Mouse (Mus musculus): ENCODE data around the gene Glis1.

Glis1 gene

GRCm38 (mm10) chr4:107452266-107453015 lies 18.1 kb downstream of the Glis1 start:
- no peak for DNase-seq (ENCODE audit: low spot score)

DNA sequence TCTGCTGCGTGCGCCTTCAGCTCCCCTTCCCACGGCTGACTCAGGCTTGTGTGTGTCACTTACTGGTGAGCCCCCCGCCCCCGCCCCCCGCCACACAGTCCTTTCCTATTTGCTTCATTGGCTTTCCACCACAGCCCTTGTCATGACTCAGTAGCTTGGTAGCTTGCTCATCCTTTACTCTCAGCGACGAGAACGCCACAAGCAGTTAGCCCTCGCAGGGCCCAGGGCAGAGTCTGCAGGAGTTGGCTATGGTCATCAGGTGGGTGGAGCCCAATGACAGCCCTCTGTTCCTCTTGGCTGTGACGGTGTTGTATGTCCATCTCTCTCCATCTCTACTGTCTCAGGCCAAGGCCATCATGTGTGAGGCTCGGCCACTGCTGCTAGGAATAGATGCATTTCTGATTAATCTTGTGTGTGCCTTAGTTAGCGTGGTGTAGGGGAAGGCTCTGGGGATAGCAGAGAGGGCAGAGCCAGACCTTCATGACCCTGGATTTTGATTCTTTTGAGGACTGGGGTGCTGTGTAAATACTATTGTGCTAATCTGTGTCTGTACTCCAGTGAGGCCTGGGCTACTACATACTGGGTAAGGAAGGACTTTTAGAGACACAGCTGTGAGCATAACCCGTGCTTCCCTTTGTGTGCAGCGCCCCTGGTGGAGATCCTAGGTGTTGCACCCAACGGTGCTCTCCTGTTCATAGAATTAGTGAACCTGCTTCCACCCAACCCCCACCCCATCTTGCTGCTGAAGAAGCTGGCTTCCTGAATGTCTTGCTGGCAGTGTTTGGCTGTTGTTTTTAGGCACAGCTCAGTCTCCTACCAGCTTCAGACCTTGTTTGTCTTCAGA lies 19.0 kb downstream of the Glis1 start:
- peak; percentile 77 for DNase-seq (ENCODE audit: low spot score)

DNA sequence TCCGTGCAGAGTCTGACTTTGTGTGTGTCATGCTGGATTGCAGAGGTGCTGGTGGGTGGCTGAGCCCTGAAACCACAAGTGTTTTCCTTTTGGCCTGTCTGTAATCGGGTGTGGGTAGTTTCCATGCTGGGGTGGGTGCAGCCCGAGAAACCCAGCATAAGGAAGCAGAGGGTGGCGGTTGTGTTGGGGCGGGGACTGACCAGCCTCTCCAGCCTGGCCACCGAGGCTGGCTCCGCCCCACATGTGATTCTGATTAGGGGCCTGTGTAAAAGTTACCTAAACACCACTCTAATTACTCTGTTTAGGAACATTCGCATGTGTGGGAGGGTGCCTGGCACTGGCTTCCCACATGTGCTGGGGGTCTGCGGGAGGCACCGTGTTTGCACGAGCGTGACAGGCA lies 23.2 kb downstream of the Glis1 start:
- DNase-seq (ENCODE audit: low spot score) = no peak

DNA sequence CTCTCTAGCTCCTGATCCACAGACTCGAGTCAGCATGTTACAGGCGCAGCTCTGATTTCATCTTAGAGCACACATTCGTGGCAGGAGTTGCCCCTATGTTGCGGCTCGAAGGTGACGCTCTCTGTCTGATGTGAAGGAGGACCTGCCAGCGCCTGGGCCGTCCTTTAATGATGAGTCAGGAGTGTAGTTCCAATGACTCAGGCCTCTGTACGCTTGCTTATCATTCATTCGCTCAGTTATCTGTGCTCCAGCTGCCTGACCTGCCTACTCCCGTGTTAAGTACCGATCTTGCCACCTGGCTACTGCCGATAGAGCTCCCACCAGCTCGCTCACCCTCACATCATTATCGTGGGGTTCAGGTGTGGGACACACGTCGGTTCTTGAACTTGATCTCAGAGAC lies 24.5 kb downstream of the Glis1 start:
- DNase-seq (ENCODE audit: low spot score) = no peak

DNA sequence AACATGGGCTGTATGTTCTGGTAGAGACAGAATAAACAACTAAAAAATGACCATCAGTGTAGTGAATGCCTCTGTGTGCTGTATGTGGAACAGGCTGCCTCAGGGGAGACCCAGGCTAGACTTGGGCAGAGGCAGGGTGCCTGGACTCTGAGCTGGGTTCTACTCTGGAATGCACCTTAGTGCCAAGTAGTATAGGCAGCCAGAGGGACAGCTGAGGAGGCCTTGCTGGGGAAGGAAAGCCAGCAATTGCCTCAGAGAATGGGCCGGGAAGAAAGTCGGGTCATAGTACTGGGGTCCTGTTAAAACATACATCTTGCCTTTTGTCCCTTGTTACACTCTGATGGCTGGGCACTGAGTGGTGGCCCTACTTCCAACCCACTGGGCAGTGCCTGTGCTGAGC lies 25.1 kb downstream of the Glis1 start:
- no peak for DNase-seq (ENCODE audit: low spot score)

- DNase-seq (ENCODE audit: low spot score) = no peak
Observed at GRCm38 (mm10) chr4:107460468-107460867, 26.1 kb downstream of the Glis1 start.

DNA sequence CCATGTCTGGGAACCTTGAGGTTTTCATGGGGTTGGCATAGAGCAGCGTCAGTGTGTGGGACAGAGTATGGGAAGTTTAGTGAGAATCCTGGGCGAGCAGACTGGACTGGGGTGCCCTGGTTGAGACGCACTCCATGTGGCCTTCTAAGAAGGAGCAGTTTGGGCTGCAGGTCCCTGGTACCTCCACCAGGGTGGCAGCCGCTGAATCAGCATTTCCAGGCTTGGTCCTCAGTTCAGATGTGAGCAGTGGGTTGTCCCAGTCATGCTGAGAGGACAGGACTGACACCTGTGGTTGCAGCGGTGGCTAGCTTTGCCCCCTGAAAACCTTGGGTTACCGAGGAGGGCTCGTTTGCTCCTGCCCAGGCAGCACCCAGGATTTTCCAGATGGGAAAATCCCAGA lies 33.4 kb downstream of the Glis1 start:
- DNase-seq (ENCODE audit: low spot score) = no peak

GRCm38 (mm10) chr4:107468264-107468663 lies 33.9 kb downstream of the Glis1 start:
- no peak for DNase-seq (ENCODE audit: low spot score)

GRCm38 (mm10) chr4:107468768-107469167 lies 34.4 kb downstream of the Glis1 start:
- DNase-seq (ENCODE audit: low spot score) = no peak

DNA sequence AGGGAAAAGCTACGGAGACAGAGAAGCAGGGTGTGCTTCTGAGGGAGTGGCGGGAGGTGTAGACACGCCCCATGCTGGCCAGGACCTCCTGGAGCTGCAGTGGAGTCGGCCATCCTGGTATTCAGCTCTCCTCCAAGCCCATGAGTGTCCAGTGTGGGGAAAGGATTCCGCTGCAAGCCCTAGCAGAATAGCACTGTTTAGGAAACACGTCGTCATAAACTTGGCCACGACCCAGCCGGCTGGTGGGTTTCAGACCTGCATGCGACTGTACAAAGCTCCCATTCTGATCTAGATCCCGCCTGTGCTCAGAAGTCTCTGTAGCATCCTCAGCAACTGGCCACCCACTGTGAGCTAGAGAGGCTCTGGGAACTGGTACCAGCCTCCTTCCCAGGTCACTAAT lies 41.9 kb downstream of the Glis1 start:
- no peak for DNase-seq (ENCODE audit: low spot score)

DNA sequence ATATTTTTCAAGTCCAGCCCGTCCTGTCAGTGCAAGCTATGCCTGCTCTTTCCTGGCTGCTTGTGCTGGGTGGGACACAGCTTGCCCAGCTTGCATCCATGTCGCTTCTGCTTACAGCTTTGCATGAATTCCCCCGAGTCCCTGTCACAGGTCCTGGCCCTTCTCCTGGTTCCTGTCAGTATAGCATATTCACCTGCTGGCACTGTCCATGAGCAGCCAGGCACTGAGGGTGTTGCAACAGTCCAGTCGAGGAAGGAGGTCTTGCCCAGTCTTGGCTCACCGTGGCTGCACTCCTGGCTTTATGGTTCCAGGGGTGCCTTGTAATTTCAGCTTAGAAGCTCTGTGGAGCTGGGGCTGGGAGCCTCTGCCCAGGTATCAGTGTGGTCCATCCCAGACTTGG lies 44.6 kb downstream of the Glis1 start:
- DNase-seq (ENCODE audit: low spot score) = no peak

GRCm38 (mm10) chr4:107482541-107482940 lies 48.1 kb downstream of the Glis1 start:
- no peak for DNase-seq (ENCODE audit: low spot score)

DNA sequence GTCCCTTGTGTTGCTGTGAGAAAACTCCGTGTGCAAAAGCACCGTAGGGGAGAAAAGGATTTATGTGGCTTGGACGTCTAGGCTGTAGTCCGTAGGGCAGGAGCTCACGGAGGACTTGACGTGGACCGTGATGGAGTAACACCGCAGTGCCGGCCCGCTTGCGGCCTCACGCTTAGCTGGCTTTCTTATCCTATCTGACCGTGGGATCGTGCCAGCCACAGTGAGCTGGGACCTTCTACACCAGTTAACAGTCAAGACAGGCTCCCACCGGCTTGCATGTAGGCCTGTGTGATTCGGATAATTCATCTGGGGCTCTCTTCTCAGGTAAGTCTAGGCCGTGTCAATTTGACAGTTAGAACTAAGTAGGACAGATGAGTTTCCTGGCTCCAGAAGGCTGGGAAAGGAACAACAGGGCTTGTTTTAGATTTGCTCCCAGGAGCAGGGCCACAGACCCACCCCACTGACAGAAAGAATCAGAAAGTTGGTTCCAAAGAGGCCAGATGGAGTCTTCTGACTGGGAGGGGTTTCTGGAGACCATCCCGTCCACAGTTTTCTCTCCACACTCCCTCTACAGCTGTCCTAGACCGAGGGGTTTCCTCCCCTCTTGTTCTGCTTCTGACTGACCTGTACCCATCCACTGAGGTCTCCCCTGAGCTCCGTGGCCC lies 49.3 kb downstream of the Glis1 start:
- DNase-seq (ENCODE audit: low spot score) = no peak

GRCm38 (mm10) chr4:107484221-107484575 lies 49.8 kb downstream of the Glis1 start:
- no peak for DNase-seq (ENCODE audit: low spot score)

DNA sequence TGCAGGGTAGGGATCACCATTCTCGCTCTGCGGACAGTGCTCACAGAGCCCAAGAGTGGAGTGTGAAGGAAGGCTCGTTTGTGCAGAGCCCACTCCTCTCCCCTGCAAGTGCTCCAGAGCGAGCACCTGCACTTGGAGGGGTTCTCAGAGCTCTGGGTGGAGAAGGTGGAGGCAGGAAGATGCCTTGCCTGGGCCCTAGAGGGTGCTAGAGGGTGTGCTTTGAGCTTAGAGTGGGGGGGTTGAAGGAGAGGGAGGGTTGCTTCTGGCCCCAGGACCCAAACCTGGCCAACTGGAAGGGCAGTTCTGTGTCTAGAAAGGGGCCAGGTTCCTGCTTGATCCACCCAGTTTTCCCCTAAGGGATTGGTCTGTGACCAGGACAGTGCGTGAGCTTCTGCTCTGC lies 51.5 kb downstream of the Glis1 start:
- DNase-seq (ENCODE audit: low spot score) = no peak

- DNase-seq (ENCODE audit: low spot score) = no peak
Observed at GRCm38 (mm10) chr4:107489121-107489840, 54.9 kb downstream of the Glis1 start.

DNA sequence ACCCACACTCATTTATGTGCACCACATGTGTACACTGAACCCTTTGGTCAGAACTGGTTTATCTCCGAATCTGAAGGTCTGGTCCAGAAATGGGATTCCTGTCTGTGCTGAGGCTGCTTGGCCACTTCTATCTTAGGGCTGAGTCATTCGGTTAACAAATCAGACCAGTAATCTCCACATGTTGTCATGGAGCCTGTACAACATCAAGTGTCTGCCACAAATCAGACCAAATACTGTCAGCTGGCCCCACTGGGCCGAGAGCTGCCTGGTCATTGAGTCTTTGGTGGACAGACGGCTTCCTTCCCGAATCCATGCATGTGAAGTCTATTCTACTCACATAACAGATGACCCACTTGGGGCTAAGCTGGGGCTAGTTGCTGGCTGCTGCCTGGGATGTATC lies 58.6 kb downstream of the Glis1 start:
- no peak for DNase-seq (ENCODE audit: low spot score)

DNA sequence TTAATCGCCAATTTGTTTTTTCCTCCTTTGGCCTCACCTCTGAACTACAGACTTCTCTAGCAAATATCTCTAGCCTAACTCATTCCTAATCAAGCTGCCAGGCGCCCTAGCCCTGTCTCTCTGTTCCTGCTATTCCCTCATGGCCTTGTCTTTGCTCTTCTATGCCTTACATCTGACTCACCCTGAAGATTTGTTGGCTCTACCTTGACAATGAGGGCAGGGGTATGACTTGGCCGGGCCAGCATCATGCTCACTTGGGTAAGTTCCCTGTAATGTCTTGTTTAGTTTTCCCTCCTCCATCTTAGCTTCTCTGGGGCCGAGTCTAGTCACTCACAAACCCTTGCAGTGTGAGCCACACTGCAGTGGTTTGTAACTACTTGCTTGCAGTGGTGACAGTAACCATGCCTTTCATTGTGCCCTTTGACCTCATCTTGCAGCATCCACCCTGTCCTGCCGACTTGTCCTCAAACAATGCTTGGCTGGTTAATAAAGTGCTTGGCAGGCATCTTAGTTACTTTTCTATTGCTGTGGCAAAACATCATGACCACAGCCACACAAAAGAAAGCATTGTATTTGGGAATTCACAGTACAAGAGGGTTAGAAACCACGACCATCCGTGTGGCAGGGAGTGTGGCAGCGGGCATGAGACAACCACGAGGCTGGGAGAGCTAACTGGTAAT lies 61.5 kb downstream of the Glis1 start:
- no peak for DNase-seq (ENCODE audit: low spot score)

- DNase-seq (ENCODE audit: low spot score) = no peak
Observed at GRCm38 (mm10) chr4:107497430-107497935, 63.1 kb downstream of the Glis1 start.

DNA sequence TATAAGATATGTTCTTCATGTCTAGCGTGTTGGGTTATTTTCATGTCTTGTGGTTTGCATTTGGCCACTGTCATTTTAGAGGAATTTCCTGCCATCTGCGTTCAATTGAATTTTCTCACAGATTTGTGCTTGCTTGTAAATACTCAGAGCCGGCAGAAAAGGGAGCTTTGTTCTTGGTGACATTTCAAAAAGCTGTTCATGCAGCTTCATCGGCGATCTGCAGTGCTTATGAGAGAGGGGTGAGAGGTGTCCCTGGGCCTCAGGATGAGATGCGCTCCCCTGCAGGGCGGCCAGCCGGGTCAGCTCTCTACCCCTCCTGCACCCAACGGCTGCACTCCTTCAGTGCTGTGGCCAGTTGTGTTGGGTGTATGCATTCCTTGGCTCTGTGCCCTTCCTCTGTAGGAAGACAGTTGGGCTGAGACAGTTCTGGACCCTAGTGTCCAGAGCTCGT lies 68.2 kb downstream of the Glis1 start:
- peak; percentile 46 for DNase-seq (ENCODE audit: low spot score)

- DNase-seq (ENCODE audit: low spot score) = no peak
Observed at GRCm38 (mm10) chr4:107514981-107515380, 80.6 kb downstream of the Glis1 start.
